Mouse (Mus musculus) forebrain, embryonic 14.5 days (tissue): ENCODE results near the gene Rnf6. TPM values are rescaled to one million over a fixed set of nuclear protein-coding genes. Genes with fewer than 3 reads are reported as not detected.

Experiments used
- ATAC-seq: fragments of 200-750 bp; cut with Nextera tagmentation; 2 replicates; pipeline ENCODE4 v1.8.0; 2017; ENCODE audit warnings: mild to moderate bottlenecking, moderate library complexity
- DNase-seq: peaks from one replicate; pipeline ENCODE4 v3.0.0-alpha.2; 2015; ENCODE audit warnings: low spot score
- H3K27ac ChIP-seq: fragments of 300-500 bp; sonication (generic); 2 replicates; pipeline ENCODE4 v1.5.1; 2014; ENCODE audit warnings: low read depth, mild to moderate bottlenecking, control low read depth, low read length, moderate library complexity
- H3K27me3 ChIP-seq: fragments of 300-500 bp; sonication (generic); replicated peaks from 2 replicates; pipeline ENCODE4 v1.6.1; 2014; ENCODE audit warnings: low read length, control low read depth, mixed read lengths; ENCODE audit not compliant: control insufficient read depth, insufficient read depth
- H3K36me3 ChIP-seq: fragments of 300-500 bp; sonication (generic); 2 replicates; pipeline ENCODE4 v1.6.1; 2014; ENCODE audit warnings: low read length, control low read depth; ENCODE audit not compliant: control insufficient read depth, insufficient read depth
- H3K4me1 ChIP-seq: fragments of 300-500 bp; sonication (generic); 2 replicates; pipeline ENCODE4 v1.6.1; 2014; ENCODE audit warnings: antibody characterized with exemption, low read length, control low read depth; ENCODE audit not compliant: control insufficient read depth, insufficient read depth
- H3K4me2 ChIP-seq: fragments of 300-500 bp; sonication (generic); 2 replicates; pipeline ENCODE4 v1.6.1; 2014; ENCODE audit warnings: mild to moderate bottlenecking, control low read depth, low read length
- H3K4me3 ChIP-seq: fragments of 300-500 bp; sonication (generic); 2 replicates; pipeline ENCODE4 v1.5.1; 2014; ENCODE audit warnings: low read depth, low read length, control low read depth
- H3K9ac ChIP-seq: fragments of 300-500 bp; sonication (generic); 2 replicates; pipeline ENCODE4 v1.6.1; 2014; ENCODE audit warnings: mild to moderate bottlenecking, low read length, control low read depth, moderate library complexity
- H3K9me3 ChIP-seq: fragments of 300-500 bp; sonication (generic); replicated peaks from 2 replicates; pipeline ENCODE4 v1.6.1; 2016; ENCODE audit warnings: low read length, control low read depth, mixed read lengths; ENCODE audit not compliant: control insufficient read depth
- WGBS: fragments of 180-500 bp; shearing (Covaris S2); extraction: QIAGEN DNeasy Blood & Tissue Kit; methylation state at CpG from one replicate; pipeline ENCODE4 v1.1.7; 2014; 5-methylcytosine and 5-hydroxymethylcytosine counted together
- polyA plus RNA-seq: library from polyadenylated mRNA; unstranded; fragments of >200 nt; fragmentation: Nextera tagmentation; extraction: Ambion mirVana; gene quantifications from 2 replicates; pipeline ENCODE4 v1.2.1, GENCODE M21; 2014

Gene Rnf6
- polyA plus RNA-seq, 1 experiment from 2014 or later: 18.9 TPM

- H3K27me3 ChIP-seq: no peaks in the 10 kb centered on the region
- H3K27ac ChIP-seq: no peak overlapping the region; the same call in 1 of the 2 replicates
- peak overlapping the region; percentile 72 for H3K4me3 ChIP-seq
- H3K9me3 ChIP-seq: no peaks in the 10 kb centered on the region
- peaks cover 28% of the 10 kb centered on the region for H3K36me3 ChIP-seq
- H3K4me1 ChIP-seq: peaks cover 8% of the 10 kb centered on the region
- H3K9ac ChIP-seq: peak overlapping the region; percentile 62
- DNase-seq: no peak
- 6% methylated on average over 13 of the region's 13 CpGs for WGBS
- peak overlapping the region; percentile 69 for H3K4me2 ChIP-seq
- ATAC-seq: peak; percentile 64
These were observed 865 bp downstream of the Rnf6 start for GRCm38 (mm10) chr5:146220501-146220878.

- 95% methylated on average over 5 of the region's 5 CpGs for WGBS
- Histone ChIP-seq H3K9me3 (no peaks in the 10 kb centered on the region), H3K27ac (no peak overlapping the region), H3K4me2 (no peak overlapping the region), H3K9ac (no peak overlapping the region), H3K4me1 (no peaks in the 10 kb centered on the region), H3K36me3 (peaks cover 78% of the 10 kb centered on the region), H3K27me3 (no peaks in the 10 kb centered on the region), H3K4me3 (no peak overlapping the region)
- DNase-seq: no peak
- ATAC-seq: no peak
These were observed 15.8 kb downstream of the Rnf6 start for GRCm38 (mm10) chr5:146205537-146205936.

GRCm38 (mm10) chr5:146203921-146204320 is 17.4 kb downstream of the Rnf6 start:
- DNase-seq (no peak), ATAC-seq (no peak)
- H3K27ac ChIP-seq: no peak overlapping the region
- H3K36me3 ChIP-seq: peaks cover 65% of the 10 kb centered on the region
- no peaks in the 10 kb centered on the region for H3K4me1 ChIP-seq
- no peak overlapping the region for H3K4me2 ChIP-seq
- no peak overlapping the region for H3K4me3 ChIP-seq
- H3K27me3 ChIP-seq: no peaks in the 10 kb centered on the region
- WGBS: 88% methylated on average over 2 of the region's 2 CpGs
- H3K9ac ChIP-seq: no peak overlapping the region
- no peaks in the 10 kb centered on the region for H3K9me3 ChIP-seq

DNA sequence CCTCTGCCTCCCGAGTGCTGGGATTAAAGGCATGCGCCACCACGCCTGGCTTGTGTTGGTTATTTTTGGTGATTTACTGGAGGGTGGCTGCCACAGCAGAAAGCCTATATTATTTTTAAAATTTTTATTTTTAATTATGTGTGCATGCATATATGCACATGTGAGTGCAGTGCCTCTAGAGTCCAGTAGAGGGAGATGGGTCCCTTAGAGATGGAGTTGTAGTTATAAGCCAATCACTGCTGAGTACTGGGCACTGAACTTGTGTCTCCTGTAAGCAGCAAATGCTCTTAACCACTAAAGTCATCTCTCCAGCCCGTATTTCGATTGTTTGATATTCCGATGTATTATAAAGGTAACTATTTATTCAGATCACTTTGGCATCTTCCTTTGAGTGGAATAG is 20.8 kb downstream of the Rnf6 start:
- H3K36me3 ChIP-seq: peaks cover 34% of the 10 kb centered on the region
- no peak overlapping the region for H3K4me3 ChIP-seq
- H3K4me1 ChIP-seq: no peaks in the 10 kb centered on the region
- H3K27me3 ChIP-seq: no peaks in the 10 kb centered on the region
- no peak overlapping the region for H3K9ac ChIP-seq
- ATAC-seq: no peak
- no peak overlapping the region for H3K27ac ChIP-seq
- H3K9me3 ChIP-seq: no peaks in the 10 kb centered on the region
- H3K4me2 ChIP-seq: no peak overlapping the region
- 99% methylated on average over 6 of the region's 6 CpGs for WGBS
- no peak for DNase-seq

DNA sequence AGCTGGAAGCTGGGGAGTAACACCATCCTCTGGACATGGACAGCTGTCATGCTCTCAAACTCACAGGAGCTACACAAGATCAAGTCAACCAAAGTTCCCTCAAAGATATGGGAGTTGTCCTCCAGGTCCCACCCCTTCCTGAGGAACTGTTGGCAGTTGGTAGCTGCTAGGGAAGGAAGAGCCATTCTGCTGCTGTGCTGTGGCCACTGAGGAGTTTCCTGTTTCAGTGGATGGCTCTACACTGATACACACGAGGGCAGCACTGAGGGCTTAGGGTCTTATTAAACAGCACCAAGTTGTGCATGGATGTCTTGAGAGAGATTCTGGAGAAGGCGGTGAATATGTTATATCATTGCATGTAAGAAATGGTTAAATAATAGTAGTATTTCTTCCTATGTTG is 21.8 kb downstream of the Rnf6 start:
- DNase-seq (no peak), ATAC-seq (no peak)
- Histone ChIP-seq H3K9me3 (no peaks in the 10 kb centered on the region), H3K4me1 (no peaks in the 10 kb centered on the region), H3K9ac (no peak overlapping the region), H3K36me3 (peaks cover 25% of the 10 kb centered on the region), H3K27me3 (no peaks in the 10 kb centered on the region), H3K27ac (no peak overlapping the region), H3K4me2 (no peak overlapping the region), H3K4me3 (no peak overlapping the region)
- WGBS: 87% methylated on average over 2 of the region's 2 CpGs

GRCm38 (mm10) chr5:146199073-146199472 is 22.3 kb downstream of the Rnf6 start:
- no peak overlapping the region for H3K27ac ChIP-seq
- H3K36me3 ChIP-seq: peaks cover 20% of the 10 kb centered on the region
- H3K9me3 ChIP-seq: no peaks in the 10 kb centered on the region
- H3K4me3 ChIP-seq: no peak overlapping the region
- no peak for ATAC-seq
- H3K4me2 ChIP-seq: no peak overlapping the region
- no peaks in the 10 kb centered on the region for H3K4me1 ChIP-seq
- no peaks in the 10 kb centered on the region for H3K27me3 ChIP-seq
- no peak for DNase-seq
- H3K9ac ChIP-seq: no peak overlapping the region

- Histone ChIP-seq H3K9me3 (no peaks in the 10 kb centered on the region), H3K4me1 (no peaks in the 10 kb centered on the region), H3K9ac (no peak overlapping the region), H3K4me3 (no peak overlapping the region), H3K27me3 (no peaks in the 10 kb centered on the region), H3K4me2 (no peak overlapping the region), H3K27ac (no peak overlapping the region), H3K36me3 (no peaks in the 10 kb centered on the region)
- ATAC-seq: no peak
- no peak for DNase-seq
- WGBS: 83% methylated on average over 8 of the region's 8 CpGs
These were observed 28.0 kb downstream of the Rnf6 start for GRCm38 (mm10) chr5:146193360-146193759.

- H3K27ac ChIP-seq: no peak overlapping the region
- no peaks in the 10 kb centered on the region for H3K27me3 ChIP-seq
- no peaks in the 10 kb centered on the region for H3K9me3 ChIP-seq
- no peak for ATAC-seq
- no peak overlapping the region for H3K4me3 ChIP-seq
- DNase-seq: no peak
- H3K36me3 ChIP-seq: no peaks in the 10 kb centered on the region
- WGBS: 59% methylated on average over 3 of the region's 3 CpGs
- no peak overlapping the region for H3K9ac ChIP-seq
- H3K4me1 ChIP-seq: no peaks in the 10 kb centered on the region
- no peak overlapping the region for H3K4me2 ChIP-seq
These were observed 30.7 kb downstream of the Rnf6 start for GRCm38 (mm10) chr5:146190501-146191269.

- no peak for DNase-seq
- Histone ChIP-seq H3K27me3 (no peaks in the 10 kb centered on the region), H3K4me3 (no peak overlapping the region), H3K36me3 (no peaks in the 10 kb centered on the region), H3K27ac (no peak overlapping the region), H3K4me2 (no peak overlapping the region), H3K9me3 (no peaks in the 10 kb centered on the region), H3K9ac (no peak overlapping the region), H3K4me1 (no peaks in the 10 kb centered on the region)
- ATAC-seq: no peak
- 68% methylated on average over 4 of the region's 4 CpGs for WGBS
These were observed 31.3 kb downstream of the Rnf6 start for GRCm38 (mm10) chr5:146190093-146190492.
